Mouse (Mus musculus): ENCODE data around the gene Mroh3. TPM values are rescaled to one million over a fixed set of nuclear protein-coding genes. Genes with fewer than 3 reads are reported as not detected.

Mroh3 gene
- polyA plus RNA-seq, 1 experiment from 2014 or later = 0.23 TPM

DNA sequence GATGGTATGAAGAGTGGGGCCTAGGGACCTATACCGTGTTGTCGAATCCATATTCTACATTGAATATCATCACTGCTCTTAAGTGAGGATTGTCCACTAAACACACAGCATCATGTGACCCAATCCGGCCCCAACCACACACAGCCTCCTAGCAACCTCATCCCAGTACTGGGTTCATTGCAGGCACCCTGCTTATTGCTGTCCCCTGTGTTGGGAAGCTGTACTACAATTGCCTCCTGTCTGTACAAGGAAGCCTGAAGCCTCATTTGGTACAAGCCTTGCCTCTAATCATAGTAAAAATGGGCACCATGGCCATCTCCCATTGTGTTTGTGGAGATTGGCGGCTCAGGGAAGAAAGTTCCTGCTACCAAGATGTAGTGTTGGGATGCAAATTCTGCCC lies 56.3 kb downstream of the Mroh3 start:
- H3K4me2 ChIP-seq = no peak overlapping the region
- H3K4me3 ChIP-seq (replicated peaks) = no peak overlapping the region
- no peak overlapping the region for H3K9ac ChIP-seq (replicated peaks)
- 95% methylated on average over 4 of the region's 4 CpGs for WGBS
- no peaks in the 10 kb centered on the region for H3K4me1 ChIP-seq (replicated peaks)
- H3K36me3 ChIP-seq = peaks cover 99% of the 10 kb centered on the region
- no peaks in the 10 kb centered on the region for H3K9me3 ChIP-seq
- ATAC-seq (ENCODE audit: insufficient number of reproducible peaks, insufficient read depth, low FRiP score, low TSS enrichment, low read depth) = no peak
- no peak overlapping the region for H3K27ac ChIP-seq
- H3K27me3 ChIP-seq = no peaks in the 10 kb centered on the region

DNA sequence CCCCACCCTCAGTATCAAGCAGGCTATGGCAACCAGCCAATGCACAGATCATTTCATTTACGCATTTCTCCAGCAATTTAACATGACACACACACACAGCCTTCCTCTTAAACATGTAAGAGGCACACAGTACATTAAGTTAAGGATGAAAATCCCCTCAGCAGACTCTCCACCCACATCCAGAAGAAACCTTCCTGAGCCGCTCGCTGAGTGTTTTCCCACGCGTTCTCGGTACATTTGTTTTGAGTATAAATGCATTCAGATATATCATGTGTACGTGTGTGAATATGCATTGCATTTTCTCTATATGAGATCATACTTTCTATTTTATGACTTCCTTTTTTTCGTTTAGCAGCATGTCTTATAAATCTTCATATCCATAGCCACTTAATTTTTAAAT lies 61.3 kb downstream of the Mroh3 start:
- 87% methylated on average over 8 of the region's 8 CpGs for WGBS
- ATAC-seq (ENCODE audit: insufficient number of reproducible peaks, insufficient read depth, low FRiP score, low TSS enrichment, low read depth) = no peak
- Histone ChIP-seq H3K27me3 (no peaks in the 10 kb centered on the region), H3K36me3 (peaks cover 100% of the 10 kb centered on the region), H3K9ac (replicated peaks) (no peak overlapping the region), H3K27ac (no peak overlapping the region), H3K4me1 (replicated peaks) (no peaks in the 10 kb centered on the region), H3K4me3 (replicated peaks) (no peak overlapping the region), H3K9me3 (no peaks in the 10 kb centered on the region), H3K4me2 (no peak overlapping the region)

DNA sequence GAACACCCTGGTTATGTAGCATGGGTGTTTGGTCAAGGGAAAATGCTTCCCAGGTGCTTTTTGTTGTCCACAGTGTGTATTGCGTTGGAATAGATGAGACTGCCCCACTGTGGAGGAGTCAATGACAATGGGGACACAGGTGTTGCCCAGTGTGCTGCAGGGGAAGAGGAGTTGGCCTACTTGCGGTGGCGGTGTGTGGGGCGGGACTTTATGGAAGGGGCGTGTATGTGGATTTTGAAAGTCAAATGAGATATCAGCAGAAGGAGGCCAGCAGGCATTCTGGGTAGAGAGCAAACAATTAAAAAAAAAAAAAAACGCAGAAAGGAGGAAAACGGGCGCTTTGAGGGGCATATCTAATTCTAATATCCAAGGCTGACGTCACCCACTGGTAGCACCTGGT lies 62.9 kb downstream of the Mroh3 start:
- Histone ChIP-seq H3K4me2 (no peak overlapping the region), H3K27me3 (no peaks in the 10 kb centered on the region), H3K4me3 (replicated peaks) (no peak overlapping the region), H3K9ac (replicated peaks) (no peak overlapping the region), H3K4me1 (replicated peaks) (no peaks in the 10 kb centered on the region), H3K36me3 (peaks cover 98% of the 10 kb centered on the region), H3K9me3 (no peaks in the 10 kb centered on the region), H3K27ac (no peak overlapping the region)
- WGBS = 92% methylated on average over 9 of the region's 9 CpGs
- no peak for ATAC-seq (ENCODE audit: insufficient number of reproducible peaks, insufficient read depth, low FRiP score, low TSS enrichment, low read depth)

DNA sequence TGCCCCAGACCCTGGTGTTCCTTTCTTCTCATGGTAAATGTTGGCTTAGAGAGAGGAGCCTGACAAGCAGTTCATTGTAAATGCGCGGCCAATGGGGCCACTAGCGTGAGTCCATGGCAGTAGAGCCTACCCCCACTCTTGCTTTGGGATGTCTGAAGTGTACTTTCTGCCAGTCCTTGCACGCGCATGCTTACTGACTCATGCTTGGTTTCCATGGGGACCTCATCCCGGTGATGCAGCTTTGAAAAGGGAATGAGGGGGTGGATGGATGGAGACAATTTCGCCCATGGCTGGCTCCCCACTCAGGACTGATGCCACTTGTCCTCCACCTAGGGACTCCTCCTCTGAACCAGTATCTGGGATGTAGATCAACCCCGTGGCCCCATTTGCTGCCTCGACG lies 69.1 kb downstream of the Mroh3 start:
- Histone ChIP-seq H3K27me3 (no peaks in the 10 kb centered on the region), H3K27ac (no peak overlapping the region), H3K4me3 (replicated peaks) (no peak overlapping the region), H3K4me1 (replicated peaks) (peaks cover 25% of the 10 kb centered on the region), H3K9ac (replicated peaks) (no peak overlapping the region), H3K9me3 (no peaks in the 10 kb centered on the region), H3K36me3 (peaks cover 39% of the 10 kb centered on the region), H3K4me2 (no peak overlapping the region)
- no peak for ATAC-seq (ENCODE audit: insufficient number of reproducible peaks, insufficient read depth, low FRiP score, low TSS enrichment, low read depth)
- WGBS = 92% methylated on average over 10 of the region's 10 CpGs

DNA sequence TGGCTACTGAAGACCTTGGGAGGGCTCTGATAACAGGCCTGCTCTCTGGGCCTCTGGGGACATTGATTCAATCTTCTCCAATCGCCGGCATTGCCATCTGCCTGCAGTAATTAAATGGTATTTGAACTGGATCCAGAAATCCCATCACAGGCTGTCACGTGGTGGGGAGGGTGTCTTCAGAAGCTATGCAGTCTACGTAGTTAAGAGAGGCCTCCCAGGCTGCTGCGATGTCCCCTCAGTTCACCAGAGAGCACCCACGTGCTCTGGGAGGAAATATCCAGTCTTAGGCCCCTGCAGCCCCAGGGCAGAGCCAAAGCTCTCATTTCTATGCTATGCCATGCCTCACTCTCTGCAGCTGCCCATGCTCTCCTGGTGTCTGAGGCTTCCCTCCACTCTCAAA lies 70.3 kb downstream of the Mroh3 start:
- Histone ChIP-seq H3K9ac (replicated peaks) (no peak overlapping the region), H3K27me3 (no peaks in the 10 kb centered on the region), H3K4me1 (replicated peaks) (peaks cover 37% of the 10 kb centered on the region), H3K36me3 (peaks cover 27% of the 10 kb centered on the region), H3K4me2 (no peak overlapping the region), H3K27ac (no peak overlapping the region), H3K4me3 (replicated peaks) (no peak overlapping the region), H3K9me3 (no peaks in the 10 kb centered on the region)
- WGBS = 69% methylated on average over 6 of the region's 6 CpGs
- no peak for ATAC-seq (ENCODE audit: insufficient number of reproducible peaks, insufficient read depth, low FRiP score, low TSS enrichment, low read depth)

DNA sequence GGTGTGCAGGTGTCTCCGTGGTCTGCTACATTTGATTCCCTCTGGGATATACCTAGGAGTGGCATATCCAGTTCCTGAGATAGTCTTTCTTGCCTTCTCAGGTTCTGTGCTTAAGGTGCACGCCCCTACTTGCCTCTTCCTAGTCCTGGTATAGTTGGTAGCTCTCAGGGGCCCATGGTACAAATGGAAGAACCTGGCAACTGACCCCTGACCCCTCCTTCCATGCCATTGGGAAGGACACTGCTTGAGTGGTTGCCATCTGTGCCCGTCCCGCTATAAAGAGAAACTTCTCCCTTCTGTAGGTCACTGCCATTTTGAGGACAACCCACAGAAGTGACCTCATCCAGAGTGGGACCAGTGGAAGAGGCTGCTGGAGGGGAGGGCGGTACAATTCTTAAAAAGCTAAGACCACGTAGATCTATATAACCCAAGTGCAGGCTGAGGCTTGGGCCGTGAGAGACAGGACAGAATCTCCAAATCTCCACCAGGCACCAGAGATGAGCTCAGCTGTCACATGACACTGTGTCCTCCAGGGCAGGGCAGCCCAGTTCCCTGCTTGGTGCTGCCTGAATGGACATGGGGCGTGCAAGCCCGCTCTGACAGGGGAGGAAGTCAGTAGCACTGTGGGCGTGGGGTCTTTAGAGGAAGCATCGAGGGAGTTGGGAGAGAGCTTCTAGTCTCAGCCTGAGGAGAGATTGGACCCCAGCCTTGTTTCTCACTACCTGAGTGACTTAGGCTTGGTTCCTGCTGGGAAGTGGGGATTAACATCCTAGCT lies 71.3 kb downstream of the Mroh3 start:
- Histone ChIP-seq H3K9ac (replicated peaks) (no peak overlapping the region), H3K4me1 (replicated peaks) (peaks cover 46% of the 10 kb centered on the region), H3K9me3 (no peaks in the 10 kb centered on the region), H3K27ac (no peak overlapping the region), H3K4me2 (no peak overlapping the region), H3K4me3 (replicated peaks) (no peak overlapping the region), H3K27me3 (no peaks in the 10 kb centered on the region), H3K36me3 (peaks cover 18% of the 10 kb centered on the region)
- ATAC-seq (ENCODE audit: insufficient number of reproducible peaks, insufficient read depth, low FRiP score, low TSS enrichment, low read depth) = no peak
- WGBS = 88% methylated on average over 11 of the region's 11 CpGs

DNA sequence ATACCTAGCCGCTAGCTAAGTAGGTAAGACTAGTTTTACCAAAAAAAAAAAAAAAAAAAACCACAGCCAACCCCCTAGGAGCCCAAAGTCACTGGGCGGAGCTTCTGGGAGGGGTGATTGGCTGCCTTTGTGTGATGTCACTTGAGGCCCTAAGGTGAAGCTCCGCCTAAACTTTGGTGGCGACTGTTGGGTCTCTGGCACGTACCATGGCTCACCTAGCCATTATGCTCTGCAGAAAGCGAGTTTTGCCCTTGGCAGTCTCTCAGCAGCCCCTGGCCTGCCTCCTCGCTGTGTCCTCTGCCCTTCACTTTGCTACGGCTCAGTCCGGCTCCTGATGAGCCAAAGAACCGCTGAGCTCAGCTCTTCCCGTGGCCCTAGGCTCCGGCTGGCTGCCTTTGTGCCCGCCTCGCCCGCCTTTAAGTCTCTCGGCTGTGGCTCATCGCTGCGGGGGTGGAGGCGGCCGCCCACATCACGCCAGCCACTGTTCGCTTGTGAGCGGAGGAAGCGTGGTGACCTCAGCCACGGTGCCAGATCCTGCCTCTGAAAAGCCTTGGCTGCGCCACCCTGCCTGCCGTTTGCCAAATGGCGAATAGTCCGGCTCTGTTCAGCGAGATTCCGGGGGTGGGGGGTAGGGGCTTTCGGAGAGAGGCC lies 72.5 kb downstream of the Mroh3 start:
- Histone ChIP-seq H3K36me3 (peaks cover 7% of the 10 kb centered on the region), H3K4me2 (peak overlapping the region; percentile 73), H3K9me3 (no peaks in the 10 kb centered on the region), H3K9ac (replicated peaks) (peak overlapping the region; percentile 80), H3K27me3 (no peaks in the 10 kb centered on the region), H3K27ac (peak overlapping the region; percentile 93), H3K4me1 (replicated peaks) (peaks cover 58% of the 10 kb centered on the region), H3K4me3 (replicated peaks) (peak overlapping the region; percentile 50)
- 0 out of 2 replicates have a peak, but pooled peaks have one; percentile 17 for ATAC-seq (ENCODE audit: insufficient number of reproducible peaks, insufficient read depth, low FRiP score, low TSS enrichment, low read depth)
- under 1% methylated on average over 32 of the region's 32 CpGs for WGBS

DNA sequence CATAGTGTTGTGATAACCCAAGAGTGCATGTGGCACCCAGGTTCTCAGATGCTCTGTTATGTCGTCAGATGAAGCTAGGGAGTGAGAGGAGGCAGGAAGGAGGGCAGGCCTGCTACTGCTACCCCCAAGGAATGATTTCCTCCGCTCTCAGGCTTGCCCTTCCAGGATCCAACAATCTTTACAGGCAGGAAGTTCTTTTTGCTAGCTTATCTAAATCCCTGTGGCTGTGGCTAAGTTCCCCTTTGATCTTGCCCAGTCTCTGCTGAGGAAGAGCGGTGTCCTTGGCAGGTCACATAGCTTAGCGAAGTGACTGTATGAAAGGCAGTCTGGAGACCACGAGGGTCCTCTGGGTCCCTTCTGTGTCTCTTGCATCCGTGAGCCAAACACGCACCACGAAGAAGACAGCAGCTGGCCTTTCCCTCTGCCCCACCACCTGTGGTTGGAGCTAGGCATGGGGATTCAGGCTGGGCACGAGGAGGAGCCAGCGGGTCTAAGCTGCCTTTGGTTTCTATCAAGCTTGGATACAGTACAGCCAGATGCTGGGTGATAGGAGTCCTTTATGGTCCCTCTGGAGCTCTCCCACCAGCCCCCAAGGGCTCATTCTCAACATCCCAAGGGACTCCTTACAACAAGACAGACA lies 74.3 kb downstream of the Mroh3 start:
- peak overlapping the region; percentile 86 for H3K27ac ChIP-seq
- no peaks in the 10 kb centered on the region; the same call in 1 of the 2 replicates for H3K36me3 ChIP-seq
- peaks cover 76% of the 10 kb centered on the region for H3K4me1 ChIP-seq (replicated peaks)
- H3K9me3 ChIP-seq = no peaks in the 10 kb centered on the region
- 32% methylated on average over 10 of the region's 10 CpGs for WGBS
- peak overlapping the region; percentile 12; the same call in 1 of the 2 replicates for H3K9ac ChIP-seq (replicated peaks)
- H3K27me3 ChIP-seq = no peaks in the 10 kb centered on the region
- ATAC-seq (ENCODE audit: insufficient number of reproducible peaks, insufficient read depth, low FRiP score, low TSS enrichment, low read depth) = no peak; the same call in 1 of the 2 replicates
- H3K4me2 ChIP-seq = peak overlapping the region; percentile 42
- H3K4me3 ChIP-seq (replicated peaks) = no peak overlapping the region

DNA sequence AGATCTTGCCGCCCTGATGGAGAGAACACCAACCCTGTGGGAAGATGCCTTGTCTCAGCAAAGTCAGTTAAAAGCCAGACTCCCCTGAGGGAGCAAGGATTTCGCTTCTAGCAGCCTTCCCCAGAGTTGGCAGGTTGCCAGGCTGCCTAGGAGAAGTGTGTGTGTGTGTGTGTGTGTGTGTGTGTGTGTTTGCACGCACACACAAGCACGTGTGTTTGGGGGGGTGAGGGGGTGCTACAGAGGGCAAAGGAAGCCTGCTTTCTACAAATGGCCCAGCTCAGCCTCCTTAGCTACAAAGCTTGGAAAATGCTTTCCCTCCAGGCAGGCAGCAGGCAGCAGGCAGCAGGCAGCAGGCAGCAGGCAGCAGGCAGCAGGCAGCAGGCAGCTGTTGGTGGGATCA lies 75.1 kb downstream of the Mroh3 start:
- H3K27me3 ChIP-seq = no peaks in the 10 kb centered on the region
- H3K4me1 ChIP-seq (replicated peaks) = peaks cover 83% of the 10 kb centered on the region
- H3K4me3 ChIP-seq (replicated peaks) = no peak overlapping the region
- H3K36me3 ChIP-seq = no peaks in the 10 kb centered on the region; the same call in 1 of the 2 replicates
- 2% methylated on average over 4 of the region's 4 CpGs for WGBS
- H3K4me2 ChIP-seq = peak overlapping the region; percentile 42
- 0 out of 2 replicates have a peak overlapping the region, but pooled peaks have one; percentile 12 for H3K9ac ChIP-seq (replicated peaks)
- peak overlapping the region; percentile 86 for H3K27ac ChIP-seq
- no peaks in the 10 kb centered on the region for H3K9me3 ChIP-seq
- ATAC-seq (ENCODE audit: insufficient number of reproducible peaks, insufficient read depth, low FRiP score, low TSS enrichment, low read depth) = peak; percentile 8; the same call in 1 of the 2 replicates

DNA sequence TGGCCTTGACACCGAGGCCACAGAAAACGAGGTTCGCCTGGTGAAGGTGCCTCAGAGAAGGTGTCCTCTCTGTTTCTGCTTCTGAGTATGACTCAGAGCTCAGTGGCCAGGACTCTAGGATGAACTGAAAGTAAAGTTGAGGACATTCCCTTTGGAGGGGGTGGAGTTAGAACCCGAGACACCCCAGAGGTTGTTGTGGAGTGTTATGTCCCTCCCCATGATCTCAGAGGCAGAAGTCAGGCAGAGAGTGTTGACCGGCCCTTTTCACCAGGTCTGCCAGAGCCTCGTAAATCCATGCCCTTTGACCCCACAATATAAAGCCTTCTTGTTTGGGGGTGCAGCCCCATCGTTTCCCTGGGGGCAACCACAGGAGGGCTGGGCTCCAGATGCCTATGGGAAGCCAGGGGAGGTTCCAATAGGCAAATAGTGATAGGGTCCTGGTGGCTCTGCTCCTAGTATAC lies 75.5 kb downstream of the Mroh3 start:
- no peaks in the 10 kb centered on the region for H3K27me3 ChIP-seq
- H3K9me3 ChIP-seq = no peaks in the 10 kb centered on the region
- H3K4me1 ChIP-seq (replicated peaks) = peaks cover 83% of the 10 kb centered on the region
- H3K4me3 ChIP-seq (replicated peaks) = no peak overlapping the region
- H3K4me2 ChIP-seq = peak overlapping the region; percentile 42
- peak overlapping the region; percentile 86 for H3K27ac ChIP-seq
- H3K9ac ChIP-seq (replicated peaks) = 0 out of 2 replicates have a peak overlapping the region, but pooled peaks have one; percentile 12
- WGBS = 18% methylated on average over 7 of the region's 7 CpGs
- ATAC-seq (ENCODE audit: insufficient number of reproducible peaks, insufficient read depth, low FRiP score, low TSS enrichment, low read depth) = no peak
- no peaks in the 10 kb centered on the region for H3K36me3 ChIP-seq

DNA sequence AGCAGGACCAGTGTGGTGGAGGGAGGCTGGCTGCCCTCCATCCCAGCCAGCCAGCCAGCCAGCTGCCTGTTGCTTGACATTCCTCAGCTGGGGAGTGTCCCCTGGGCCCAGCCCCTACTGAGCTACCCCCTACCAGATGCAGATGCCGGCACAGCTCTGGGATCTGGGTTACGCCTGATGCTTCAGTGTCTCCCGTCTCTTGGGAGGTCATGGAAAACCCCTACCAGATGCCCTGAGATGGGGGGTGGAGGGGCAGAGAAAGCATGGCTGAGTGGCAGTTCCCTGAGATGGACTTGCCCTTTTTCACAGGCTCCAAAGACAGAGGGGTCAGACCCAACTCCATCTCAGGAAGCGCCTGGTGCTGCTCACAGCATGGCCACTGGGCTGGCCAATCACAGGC lies 76.1 kb downstream of the Mroh3 start:
- 27% methylated on average over 4 of the region's 4 CpGs for WGBS
- Histone ChIP-seq H3K9ac (replicated peaks) (no peak overlapping the region), H3K9me3 (no peaks in the 10 kb centered on the region), H3K4me2 (peak overlapping the region; percentile 42), H3K4me1 (replicated peaks) (peaks cover 83% of the 10 kb centered on the region), H3K27me3 (no peaks in the 10 kb centered on the region), H3K27ac (peak overlapping the region; percentile 86), H3K4me3 (replicated peaks) (no peak overlapping the region), H3K36me3 (no peaks in the 10 kb centered on the region)
- ATAC-seq (ENCODE audit: insufficient number of reproducible peaks, insufficient read depth, low FRiP score, low TSS enrichment, low read depth) = no peak
